15 mouse cellular contexts compared by ENCODE assay signal in genomic region chr9:98809526-98809925, GRCm38 (mm10). TPM values are rescaled to one million over a fixed set of nuclear protein-coding genes. Genes with fewer than 3 reads are reported as not detected.
DNase-seq lines count a peak whose midpoint lies in the region; ATAC-seq and TF ChIP-seq lines count a peak whose summit lies in the region.
"Not testable (repeated sequence)": the region's sequence is repeated elsewhere in the genome, so short reads cannot be mapped to it uniquely, and the experiment has no call there.
"Had no signal": no experiment of that assay in that cellular context is flagged by ENCODE, and none has a peak within 500 bp of the region (broad histone marks: within the 10 kb centered on the region; RNA-seq: fewer than 3 reads in every experiment).

No protein-coding gene starts in this region.

- not testable (repeated sequence) for H3K9me3 ChIP-seq in hindbrain, postnatal 0 days (ENCODE audit: low read length); liver, postnatal 0 days (ENCODE audit: low read length)

- H3K9ac ChIP-seq in hindbrain, postnatal 0 days (replicated peaks; ENCODE audit: low read length); liver, postnatal 0 days (replicated peaks): not testable (repeated sequence)

- ATAC-seq in hindbrain, postnatal 0 days; liver, postnatal 0 days: not testable (repeated sequence)

- TF ChIP-seq EP300 in liver, postnatal 0 days (IDR thresholded peaks at IDR 0.05; ENCODE audit: low read depth) = not testable (repeated sequence)

- DNase-seq in ES-CJ7 (ENCODE audit: low read depth, low spot score) = peak; percentile 25
- DNase-seq in cerebellum, postnatal 14 days = peak; percentile 69 to 74
- DNase-seq in frontal cortex, postnatal 36 days (ENCODE audit: low spot score in 2 of 2) = peak; percentile 15 to 67
- DNase-seq in hindbrain, postnatal 0 days (ENCODE audit: low spot score) = peak; percentile 81
- peak; percentile 59 to 67 for DNase-seq in layer of hippocampus, postnatal 10 days (ENCODE audit: low spot score in 2 of 2)
- peak; percentile 32 for DNase-seq in liver, postnatal 0 days
- peak; percentile 49 for DNase-seq in ovary, postnatal 14 days (ENCODE audit: low spot score)
- peak; percentile 25 for DNase-seq in thymus, postnatal 4 days

- H3K27me3 ChIP-seq in hindbrain, postnatal 0 days (ENCODE audit: insufficient read depth, low read length); liver, postnatal 0 days (ENCODE audit: insufficient read depth, low read length): not testable (repeated sequence)

- H3K36me3 ChIP-seq in hindbrain, postnatal 0 days (ENCODE audit: insufficient read depth, low read length); liver, postnatal 0 days (replicated peaks; ENCODE audit: insufficient read depth, low read length): not testable (repeated sequence)

- H3K4me1 ChIP-seq in hindbrain, postnatal 0 days (ENCODE audit: insufficient read depth, low read length); liver, postnatal 0 days (ENCODE audit: insufficient read depth): not testable (repeated sequence)

- not testable (repeated sequence) for H3K4me2 ChIP-seq in hindbrain, postnatal 0 days (ENCODE audit: low read depth, low read length); liver, postnatal 0 days (ENCODE audit: low read depth, low read length)

- WGBS in hindbrain, postnatal 0 days = 60% methylated on average over 2 of the region's 2 CpGs
- WGBS in liver, postnatal 0 days (ENCODE audit: insufficient replicate concordance) = 53% methylated on average over 2 of the region's 2 CpGs

- TF ChIP-seq CTCF in hindbrain, postnatal 0 days (IDR thresholded peaks at IDR 0.05; ENCODE audit: low read depth) = peak; percentile 70
- TF ChIP-seq CTCF in liver, postnatal 0 days (IDR thresholded peaks at IDR 0.05; ENCODE audit: low read depth) = peak; percentile 66

- H3K4me3 ChIP-seq in hindbrain, postnatal 0 days (ENCODE audit: low read length); liver, postnatal 0 days (ENCODE audit: low read depth, low read length): not testable (repeated sequence)

- not testable (repeated sequence) for H3K27ac ChIP-seq in hindbrain, postnatal 0 days; liver, postnatal 0 days (ENCODE audit: low read depth)

RNA-seq across cellular contexts. Expression of gene Prr23a1, which starts 32.8 kb away (rescaled TPM):
- total RNA-seq in hindbrain, postnatal 0 days (2014; rRNA removed) = not detected in 2 replicates
- not detected in 2 replicates for polyA plus RNA-seq in hindbrain, postnatal 0 days (2015; fragmentation: Nextera tagmentation; extraction: Ambion mirVana)
- total RNA-seq in layer of hippocampus, postnatal 10 days (2021) = not detected
- not detected in 2 replicates for polyA plus RNA-seq in liver, postnatal 0 days (2015; fragmentation: Nextera tagmentation; extraction: Ambion mirVana)
- total RNA-seq: granulocyte monocyte progenitor cell, adult 5-6 weeks had no signal
- polyA plus RNA-seq: CD4-positive, CD25-positive, alpha-beta regulatory T cell, adult 4 months; forebrain, embryonic 11.5 days; intestine, embryonic 15.5 days; limb, embryonic 13.5 days; midbrain, embryonic 12.5 days; stomach, embryonic 15.5 days had no signal

RNA-seq across cellular contexts. Expression of gene Prr23a2, which starts 46.8 kb away (rescaled TPM):
- not detected in 2 replicates for total RNA-seq in hindbrain, postnatal 0 days (2014; rRNA removed)
- not detected in 2 replicates for polyA plus RNA-seq in hindbrain, postnatal 0 days (2015; fragmentation: Nextera tagmentation; extraction: Ambion mirVana)
- not detected for total RNA-seq in layer of hippocampus, postnatal 10 days (2021)
- polyA plus RNA-seq in liver, postnatal 0 days (2015; fragmentation: Nextera tagmentation; extraction: Ambion mirVana) = not detected in 2 replicates
- total RNA-seq: granulocyte monocyte progenitor cell, adult 5-6 weeks had no signal
- polyA plus RNA-seq: CD4-positive, CD25-positive, alpha-beta regulatory T cell, adult 4 months; forebrain, embryonic 11.5 days; intestine, embryonic 15.5 days; limb, embryonic 13.5 days; midbrain, embryonic 12.5 days; stomach, embryonic 15.5 days had no signal

RNA-seq across cellular contexts. Expression of gene Prr23a3, which starts 55.0 kb away (rescaled TPM):
- not detected in 2 replicates for total RNA-seq in hindbrain, postnatal 0 days (2014; rRNA removed)
- polyA plus RNA-seq in hindbrain, postnatal 0 days (2015; fragmentation: Nextera tagmentation; extraction: Ambion mirVana) = 0.09 TPM in 1 of 2 replicates, not detected in the other
- not detected for total RNA-seq in layer of hippocampus, postnatal 10 days (2021)
- not detected in 2 replicates for polyA plus RNA-seq in liver, postnatal 0 days (2015; fragmentation: Nextera tagmentation; extraction: Ambion mirVana)
- total RNA-seq: granulocyte monocyte progenitor cell, adult 5-6 weeks had no signal
- polyA plus RNA-seq: CD4-positive, CD25-positive, alpha-beta regulatory T cell, adult 4 months; forebrain, embryonic 11.5 days; intestine, embryonic 15.5 days; midbrain, embryonic 12.5 days had no signal

Comparison
In these comparisons a context has a peak if more than half of its experiments do, and no peak if none do; other contexts are left out.
1. DNase-seq: peak in every context shown above with its lines; median percentile 81 in hindbrain, postnatal 0 days; 72 in cerebellum, postnatal 14 days; 63 in layer of hippocampus, postnatal 10 days; 49 in ovary, postnatal 14 days; 41 in frontal cortex, postnatal 36 days; 32 in liver, postnatal 0 days; 25 in ES-CJ7; 25 in thymus, postnatal 4 days.